Mouse (Mus musculus) liver, postnatal 0 days (tissue): Measurements from ENCODE around the gene Syt7.

Experiments used
- CTCF ChIP-seq: sonication (generic); IDR thresholded peaks from 2 replicates; pipeline ENCODE4 v1.5.1; 2016; ENCODE audit warnings: antibody characterized with exemption, low read depth
- EP300 ChIP-seq: IDR thresholded peaks from 2 replicates; pipeline ENCODE4 v1.6.1; 2016; ENCODE audit warnings: antibody characterized with exemption, low read depth, mild to moderate bottlenecking

- TF ChIP-seq EP300 = no peak
- no peak for TF ChIP-seq CTCF
Measured at GRCm38 (mm10) chr19:10404911-10405310, 16.0 kb downstream of the Syt7 start.
